Mouse (Mus musculus): ENCODE measurements at regions not wholly inside any gene's neighbourhood (a gene's known extent, or its start where the extent isn't known, plus 50 kb on each side); places are given as distances from the start of the nearest gene placed in this dataset.

GRCm38 (mm10) chr3:42286471-42286870 is 544.1 kb downstream of the D3Ertd751e start:
- H3K36me3 ChIP-seq, result no peaks in the 10 kb centered on the region
- H3K9ac ChIP-seq (replicated peaks), result no peak overlapping the region
- H3K4me2 ChIP-seq (replicated peaks), result no peak overlapping the region
- no peaks in the 10 kb centered on the region for H3K4me1 ChIP-seq
- H3K27ac ChIP-seq (replicated peaks), result no peak overlapping the region
- no peak for ATAC-seq (replicated peaks)
- H3K27me3 ChIP-seq, result no peaks in the 10 kb centered on the region
- 91% methylated on average over 4 of the region's 4 CpGs for WGBS
- H3K9me3 ChIP-seq, result no peaks in the 10 kb centered on the region
- no peak overlapping the region for H3K4me3 ChIP-seq

- no peak overlapping the region for H3K9ac ChIP-seq (replicated peaks)
- 85% methylated on average over 1 of the region's 1 CpGs for WGBS
- H3K9me3 ChIP-seq, result no peaks in the 10 kb centered on the region
- H3K36me3 ChIP-seq, result no peaks in the 10 kb centered on the region
- H3K27me3 ChIP-seq, result no peaks in the 10 kb centered on the region
- H3K4me3 ChIP-seq, result no peak overlapping the region
- no peak overlapping the region for H3K27ac ChIP-seq (replicated peaks)
- H3K4me2 ChIP-seq (replicated peaks), result no peak overlapping the region
- ATAC-seq (replicated peaks), result no peak
- H3K4me1 ChIP-seq, result no peaks in the 10 kb centered on the region
Measured at GRCm38 (mm10) chr3:42312424-42312823, 570.0 kb downstream of the D3Ertd751e start.

- H3K27ac ChIP-seq (replicated peaks), result no peak overlapping the region
- WGBS, result 3% methylated on average over 2 of the region's 2 CpGs
- ATAC-seq (replicated peaks), result no peak
Measured at GRCm38 (mm10) chr3:42327708-42328107, 585.3 kb downstream of the D3Ertd751e start.

GRCm38 (mm10) chr3:42342806-42343205 is 600.4 kb downstream of the D3Ertd751e start:
- no peaks in the 10 kb centered on the region for H3K36me3 ChIP-seq
- no peak overlapping the region for H3K4me3 ChIP-seq
- no peak for ATAC-seq (replicated peaks)
- H3K9me3 ChIP-seq, result no peaks in the 10 kb centered on the region
- H3K27ac ChIP-seq (replicated peaks), result no peak overlapping the region
- WGBS, result 69% methylated on average over 2 of the region's 2 CpGs
- H3K4me2 ChIP-seq (replicated peaks), result no peak overlapping the region
- no peak overlapping the region for H3K9ac ChIP-seq (replicated peaks)
- H3K4me1 ChIP-seq, result no peaks in the 10 kb centered on the region
- H3K27me3 ChIP-seq, result no peaks in the 10 kb centered on the region

More at GRCm38 (mm10) chr3:42327708-42328107, 585.3 kb downstream of the D3Ertd751e start:
- Histone ChIP-seq H3K27me3 (no peaks in the 10 kb centered on the region), H3K9me3 (no peaks in the 10 kb centered on the region), H3K4me2 (replicated peaks) (no peak overlapping the region), H3K4me1 (no peaks in the 10 kb centered on the region), H3K36me3 (no peaks in the 10 kb centered on the region), H3K9ac (replicated peaks) (no peak overlapping the region), H3K4me3 (no peak overlapping the region)

GRCm38 (mm10) chr3:42376785-42377184 is 634.4 kb downstream of the D3Ertd751e start:
- 22% methylated on average over 1 of the region's 1 CpGs for WGBS
- Histone ChIP-seq H3K9ac (replicated peaks) (no peak overlapping the region), H3K9me3 (no peaks in the 10 kb centered on the region), H3K4me2 (replicated peaks) (no peak overlapping the region), H3K27ac (replicated peaks) (no peak overlapping the region), H3K4me3 (no peak overlapping the region), H3K4me1 (no peaks in the 10 kb centered on the region), H3K27me3 (no peaks in the 10 kb centered on the region), H3K36me3 (no peaks in the 10 kb centered on the region)
- no peak for ATAC-seq (replicated peaks)

- Histone ChIP-seq H3K4me2 (replicated peaks) (no peak overlapping the region), H3K4me1 (no peaks in the 10 kb centered on the region), H3K4me3 (no peak overlapping the region), H3K9me3 (no peaks in the 10 kb centered on the region), H3K36me3 (no peaks in the 10 kb centered on the region), H3K9ac (replicated peaks) (no peak overlapping the region), H3K27ac (replicated peaks) (no peak overlapping the region), H3K27me3 (no peaks in the 10 kb centered on the region)
- no peak for ATAC-seq (replicated peaks)
- 86% methylated on average over 5 of the region's 5 CpGs for WGBS
Measured at GRCm38 (mm10) chr3:42382151-42382550, 639.7 kb downstream of the D3Ertd751e start.

- ATAC-seq (replicated peaks), result no peak
- H3K9ac ChIP-seq (replicated peaks), result no peak overlapping the region
- no peaks in the 10 kb centered on the region for H3K9me3 ChIP-seq
- no peaks in the 10 kb centered on the region for H3K27me3 ChIP-seq
- no peaks in the 10 kb centered on the region for H3K36me3 ChIP-seq
- no peak overlapping the region for H3K4me3 ChIP-seq
- H3K4me2 ChIP-seq (replicated peaks), result no peak overlapping the region
- no peaks in the 10 kb centered on the region for H3K4me1 ChIP-seq
- no peak overlapping the region for H3K27ac ChIP-seq (replicated peaks)
Measured at GRCm38 (mm10) chr3:42402716-42403115, 660.3 kb downstream of the D3Ertd751e start.

GRCm38 (mm10) chr3:42408958-42409633 is 666.7 kb downstream of the D3Ertd751e start:
- Histone ChIP-seq H3K27me3 (no peaks in the 10 kb centered on the region), H3K4me3 (no peak overlapping the region), H3K4me2 (replicated peaks) (no peak overlapping the region), H3K9ac (replicated peaks) (no peak overlapping the region), H3K9me3 (no peaks in the 10 kb centered on the region), H3K36me3 (no peaks in the 10 kb centered on the region), H3K4me1 (0 out of 2 replicates have a peak, but pooled peaks cover 4% of the 10 kb centered on the region), H3K27ac (replicated peaks) (no peak overlapping the region)
- peak; percentile 64; the same call in 1 of the 2 replicates for ATAC-seq (replicated peaks)
- 80% methylated on average over 2 of the region's 2 CpGs for WGBS

GRCm38 (mm10) chr3:42427363-42427762 is 685.0 kb downstream of the D3Ertd751e start:
- H3K36me3 ChIP-seq, result no peaks in the 10 kb centered on the region
- no peaks in the 10 kb centered on the region for H3K27me3 ChIP-seq
- H3K4me1 ChIP-seq, result no peaks in the 10 kb centered on the region
- WGBS, result 82% methylated on average over 9 of the region's 9 CpGs
- no peak for ATAC-seq (replicated peaks)
- no peaks in the 10 kb centered on the region for H3K9me3 ChIP-seq
- H3K9ac ChIP-seq (replicated peaks), result no peak overlapping the region
- no peak overlapping the region for H3K4me3 ChIP-seq
- H3K27ac ChIP-seq (replicated peaks), result no peak overlapping the region
- no peak overlapping the region for H3K4me2 ChIP-seq (replicated peaks)

- Histone ChIP-seq H3K4me2 (replicated peaks) (no peak overlapping the region), H3K9ac (replicated peaks) (no peak overlapping the region), H3K27ac (replicated peaks) (no peak overlapping the region), H3K36me3 (no peaks in the 10 kb centered on the region), H3K9me3 (no peaks in the 10 kb centered on the region), H3K4me3 (no peak overlapping the region), H3K4me1 (no peaks in the 10 kb centered on the region), H3K27me3 (no peaks in the 10 kb centered on the region)
- no peak for ATAC-seq (replicated peaks)
- 77% methylated on average over 1 of the region's 1 CpGs for WGBS
Measured at GRCm38 (mm10) chr3:42449575-42449974, 707.2 kb downstream of the D3Ertd751e start.

- no peaks in the 10 kb centered on the region for H3K4me1 ChIP-seq
- H3K9ac ChIP-seq (replicated peaks), result no peak overlapping the region
- H3K27me3 ChIP-seq, result no peaks in the 10 kb centered on the region
- H3K36me3 ChIP-seq, result no peaks in the 10 kb centered on the region
- no peak overlapping the region for H3K4me2 ChIP-seq (replicated peaks)
- H3K4me3 ChIP-seq, result no peak overlapping the region
- no peak for ATAC-seq (replicated peaks)
- no peaks in the 10 kb centered on the region for H3K9me3 ChIP-seq
- no peak overlapping the region for H3K27ac ChIP-seq (replicated peaks)
Measured at GRCm38 (mm10) chr3:42464353-42464752, 721.9 kb downstream of the D3Ertd751e start.

- Histone ChIP-seq H3K4me3 (no peak overlapping the region), H3K27me3 (no peaks in the 10 kb centered on the region), H3K27ac (replicated peaks) (no peak overlapping the region), H3K36me3 (no peaks in the 10 kb centered on the region), H3K9me3 (no peaks in the 10 kb centered on the region), H3K9ac (replicated peaks) (no peak overlapping the region), H3K4me1 (no peaks in the 10 kb centered on the region), H3K4me2 (replicated peaks) (no peak overlapping the region)
- no peak for ATAC-seq (replicated peaks)
- 61% methylated on average over 6 of the region's 6 CpGs for WGBS
Measured at GRCm38 (mm10) chr3:42467125-42467524, 724.7 kb downstream of the D3Ertd751e start.

- 25% methylated on average over 3 of the region's 3 CpGs for WGBS
- no peaks in the 10 kb centered on the region for H3K36me3 ChIP-seq
Measured at GRCm38 (mm10) chr3:42514922-42515593, 772.6 kb downstream of the D3Ertd751e start.

More at GRCm38 (mm10) chr3:42514922-42515593, 772.6 kb downstream of the D3Ertd751e start:
- H3K4me3 ChIP-seq, result no peak overlapping the region
- H3K9me3 ChIP-seq, result no peaks in the 10 kb centered on the region
- H3K4me1 ChIP-seq, result no peaks in the 10 kb centered on the region
- no peaks in the 10 kb centered on the region for H3K27me3 ChIP-seq
- H3K27ac ChIP-seq (replicated peaks), result no peak overlapping the region
- H3K4me2 ChIP-seq (replicated peaks), result no peak overlapping the region
- no peak overlapping the region for H3K9ac ChIP-seq (replicated peaks)
- no peak for ATAC-seq (replicated peaks)
